Mouse (Mus musculus) layer of hippocampus, adult 18-20 months (tissue): Measurements from ENCODE around the gene Fbxo3. TPM values are rescaled to one million over a fixed set of nuclear protein-coding genes. Genes with fewer than 3 reads are reported as not detected.
"Not testable (repeated sequence)": the region's sequence is repeated elsewhere in the genome, so short reads cannot be mapped to it uniquely, and the experiment has no call there.

ENCODE experiments used
- DNase-seq, 2 experiments: peaks; one replicate each; pipeline ENCODE4 v3.0.0; 2022; ENCODE audit warnings: low spot score in 2 of 2
- total RNA-seq, 2 experiments: library from RNA; stranded (reverse); gene quantifications; 2 replicates each; pipeline ENCODE4 v1.2.3; 2021

Fbxo3 gene
- total RNA-seq, 2 experiments from 2014 or later, result 43.3 to 46.4 TPM

GRCm38 (mm10) chr2:104035595-104035994 is 8.1 kb downstream of the Fbxo3 start:
- DNase-seq, result no peak

GRCm38 (mm10) chr2:104036316-104036715 is 8.8 kb downstream of the Fbxo3 start:
- no peak for DNase-seq

GRCm38 (mm10) chr2:104038236-104038635 is 10.7 kb downstream of the Fbxo3 start:
- DNase-seq, result no peak

- DNase-seq, result no peak
Observed at GRCm38 (mm10) chr2:104041632-104042031, 14.1 kb downstream of the Fbxo3 start.

GRCm38 (mm10) chr2:104042766-104043165 is 15.2 kb downstream of the Fbxo3 start:
- no peak for DNase-seq

GRCm38 (mm10) chr2:104043624-104044478 is 16.3 kb downstream of the Fbxo3 start:
- DNase-seq, result no peak

GRCm38 (mm10) chr2:104044479-104045080 is 17.1 kb downstream of the Fbxo3 start:
- DNase-seq, result no peak

GRCm38 (mm10) chr2:104058381-104058780 is 30.9 kb downstream of the Fbxo3 start:
- DNase-seq, result no peak

GRCm38 (mm10) chr2:104058954-104059353 is 31.4 kb downstream of the Fbxo3 start:
- DNase-seq, result no peak

- no peak for DNase-seq
Observed at GRCm38 (mm10) chr2:104059786-104060185, 32.3 kb downstream of the Fbxo3 start.

GRCm38 (mm10) chr2:104060996-104061395 is 33.5 kb downstream of the Fbxo3 start:
- DNase-seq, result no peak

- DNase-seq, result no peak
Observed at GRCm38 (mm10) chr2:104062665-104063064, 35.1 kb downstream of the Fbxo3 start.

- DNase-seq, result no peak
Observed at GRCm38 (mm10) chr2:104064152-104064551, 36.6 kb downstream of the Fbxo3 start.

GRCm38 (mm10) chr2:104065526-104065925 is 38.0 kb downstream of the Fbxo3 start, which contains the start of gene Gm10912:
Gm10912 (plus strand) TSS chr2:104065826.
- DNase-seq, result not testable (repeated sequence)

GRCm38 (mm10) chr2:104068450-104068849 is 40.9 kb downstream of the Fbxo3 start, which contains the start of gene Gm10799:
Gm10799 (minus strand) TSS chr2:104068550.
- DNase-seq, result not testable (repeated sequence)

GRCm38 (mm10) chr2:104069704-104070185 is 42.2 kb downstream of the Fbxo3 start, which contains the start of gene Cd59b:
Cd59b (plus strand) TSS chr2:104069849.
- peak in 1 of 2 experiments; percentile 20 for DNase-seq

- not testable (repeated sequence) for DNase-seq
Observed at GRCm38 (mm10) chr2:104078285-104078684, 50.8 kb downstream of the Fbxo3 start.

- DNase-seq, result not testable (repeated sequence)
Observed at GRCm38 (mm10) chr2:104081436-104082050, 54.0 kb downstream of the Fbxo3 start.

- no peak for DNase-seq
Observed at GRCm38 (mm10) chr2:104082474-104082873, 55.0 kb downstream of the Fbxo3 start.

- DNase-seq, result not testable (repeated sequence)
Observed at GRCm38 (mm10) chr2:104084027-104084426, 56.5 kb downstream of the Fbxo3 start.

GRCm38 (mm10) chr2:104087562-104087961 is 60.0 kb downstream of the Fbxo3 start:
- not testable (repeated sequence) for DNase-seq

- DNase-seq, result no peak
Observed at GRCm38 (mm10) chr2:104093305-104093704, 65.8 kb downstream of the Fbxo3 start.
